Mouse (Mus musculus): ENCODE measurements around the gene Hand1. TPM values are rescaled to one million over a fixed set of nuclear protein-coding genes. Genes with fewer than 3 reads are reported as not detected.

The Hand1 gene
- 0.91 TPM for polyA plus RNA-seq (2017; shearing (Covaris generic))

DNA sequence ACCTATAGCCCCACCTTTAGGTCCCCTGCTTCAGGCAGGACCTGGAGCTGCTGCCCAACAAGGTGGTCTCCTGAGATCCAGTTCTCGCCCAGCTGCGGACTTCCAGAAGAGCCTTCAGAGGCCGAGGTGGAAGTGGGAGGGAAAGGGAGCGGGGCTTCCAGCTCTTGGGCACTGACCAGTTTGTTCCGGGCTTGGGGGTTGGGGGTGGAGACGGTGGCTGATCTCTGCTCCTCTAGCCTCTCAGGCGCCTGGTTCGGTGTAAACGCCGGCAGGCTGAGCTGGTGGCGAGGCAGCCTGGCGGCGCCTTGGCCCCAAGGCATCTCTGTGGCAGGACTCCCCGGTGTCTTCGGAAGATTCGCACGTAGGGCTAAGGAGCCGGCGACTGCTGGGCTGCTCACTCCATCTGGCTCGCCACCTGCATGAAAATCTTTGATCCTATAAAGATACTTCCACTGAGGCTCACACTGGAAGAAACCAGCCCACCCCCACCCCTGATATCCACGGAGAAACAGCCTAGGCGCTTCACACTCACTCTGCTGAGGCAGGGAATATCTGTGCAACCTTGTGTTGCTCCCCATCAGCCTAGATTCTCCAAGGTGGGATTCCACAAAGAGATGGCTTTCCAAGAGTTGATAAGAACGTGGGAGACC, at the start of gene Hand1:
Gene Hand1, minus strand, starts transcription at position 267 of the 650 bp plus-strand sequence.

DNA sequence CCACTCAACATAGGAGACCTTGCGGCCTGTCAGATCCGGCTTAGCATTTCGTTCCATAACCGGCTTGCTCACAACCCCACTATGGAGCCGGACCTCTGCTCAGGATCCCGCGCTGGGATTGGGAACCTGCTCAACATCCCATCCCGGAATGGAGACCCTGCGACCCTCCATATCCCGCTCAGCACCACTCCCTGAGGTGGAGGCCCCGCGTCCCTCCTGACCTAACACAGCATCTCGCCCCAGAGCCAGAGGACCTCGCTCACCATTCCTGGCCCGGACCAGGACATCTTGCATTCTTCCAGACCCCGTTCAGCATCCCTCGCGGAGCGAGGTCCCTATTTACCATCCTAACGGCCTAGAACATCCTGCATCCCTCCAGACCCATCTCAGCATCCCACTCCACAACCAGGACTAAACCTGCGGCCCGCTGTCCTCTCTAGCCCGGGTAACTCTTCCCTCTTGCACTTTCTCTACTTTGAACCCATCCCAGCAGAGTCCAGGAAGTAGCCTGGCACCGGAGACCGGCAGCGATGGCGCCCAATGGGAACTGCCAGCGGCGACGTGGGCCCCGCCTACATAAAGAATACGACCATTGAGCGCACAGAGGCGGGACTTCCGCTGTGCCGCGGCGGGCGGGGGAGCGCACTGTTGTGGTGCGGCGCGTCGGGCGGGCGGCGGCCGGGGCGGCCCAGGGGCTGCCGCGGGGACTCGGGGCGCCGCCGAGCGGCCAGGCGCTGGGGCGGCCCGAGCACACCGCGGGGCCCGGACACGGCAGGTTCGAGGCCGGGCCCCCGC, 31.4 kb downstream of the Hand1 start, which contains the start of gene Sap30l:
Gene Sap30l, plus strand, starts transcription at position 667 of the 795 bp plus-strand sequence.

Other genes starting within 250 kb of the Hand1 start
- gene Galnt10, start 187.4 kb downstream of the Hand1 start, polyA plus RNA-seq (2017; shearing (Covaris generic)) = 81.6 TPM
- gene Sap30l, start 31.2 kb downstream of the Hand1 start, polyA plus RNA-seq (2017; shearing (Covaris generic)) = 41.7 TPM
- 102 TPM for gene Larp1, start 176.2 kb upstream of the Hand1 start, polyA plus RNA-seq (2017; shearing (Covaris generic))

All from effector memory CD4-positive, alpha-beta T cell, adult 7 months (primary cell).